Mouse (Mus musculus) ES-Bruce4 (cell line): ENCODE measurements around the gene Sgms1.

ENCODE experiments used
- CTCF ChIP-seq: IDR thresholded peaks from one replicate; pipeline ENCODE4 v1.8.1; 2011; ENCODE audit warnings: low read depth, low read length
- EP300 ChIP-seq: IDR thresholded peaks from 2 replicates; pipeline ENCODE4 v1.6.1; 2011; ENCODE audit warnings: low read depth, low read length; ENCODE audit not compliant: insufficient read depth
- POLR2A ChIP-seq: IDR thresholded peaks from one replicate; pipeline ENCODE4 v1.8.1; 2011; ENCODE audit warnings: low read length; ENCODE audit not compliant: insufficient read depth

GRCm38 (mm10) chr19:32266385-32267252, 122.9 kb downstream of the Sgms1 start:
- TF ChIP-seq CTCF (no peak), POLR2A (no peak), EP300 (no peak)
